Mouse (Mus musculus) neutrophil, adult 5-6 weeks (primary cell): ENCODE measurements around the gene Heatr5a. TPM values are rescaled to one million over a fixed set of nuclear protein-coding genes. Genes with fewer than 3 reads are reported as not detected.

Experiments
- ATAC-seq: fragments of 151-379, 151-347 bp; 2 replicates; pipeline ENCODE4 v1.8.0; 2017; ENCODE audit warnings: mild to moderate bottlenecking, moderate TSS enrichment; ENCODE audit not compliant: insufficient number of reproducible peaks, poor library complexity, low FRiP score, severe bottlenecking; ENCODE audit errors: extremely low read depth
- total RNA-seq: library from RNA; stranded (forward); fragments of 200-1000 nt; gene quantifications from 2 replicates; pipeline ENCODE4 v1.2.3, GENCODE M21; 2017

Gene Heatr5a
- 24.2 and 28.9 TPM in 2 replicates for total RNA-seq

DNA sequence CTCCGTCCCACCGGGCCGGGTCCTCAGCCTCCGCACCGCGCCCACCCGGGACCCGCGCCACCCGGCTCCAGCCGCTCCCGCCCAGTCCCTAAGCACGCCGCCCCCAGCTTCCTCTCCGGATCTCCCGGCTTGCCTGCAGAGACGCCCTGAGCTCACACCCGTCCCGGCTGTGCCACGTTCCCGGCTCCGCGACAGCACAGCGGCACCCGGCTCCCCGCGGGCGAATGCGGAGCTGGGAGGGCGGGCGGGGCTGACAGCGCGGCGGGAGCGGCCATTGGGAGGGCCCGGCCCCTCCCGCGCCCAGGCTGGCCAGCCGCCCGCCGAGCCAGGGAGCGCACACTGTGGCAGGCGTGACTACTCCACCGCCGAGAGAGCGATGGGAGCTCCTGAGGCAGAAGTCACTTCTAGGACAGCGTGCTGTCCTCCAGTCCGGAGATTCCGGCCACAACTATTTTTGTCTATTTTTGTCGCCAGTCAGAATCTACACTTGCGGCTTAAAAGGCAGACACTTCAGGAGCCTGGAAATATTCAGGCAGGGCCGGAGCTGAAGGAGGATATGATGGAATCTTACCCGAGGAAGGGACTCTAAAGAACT is at the start of gene Heatr5a:
Gene Heatr5a (minus strand): TSS at position 252 of the 595 bp plus-strand sequence.
- ATAC-seq: peak; percentile 95

DNA sequence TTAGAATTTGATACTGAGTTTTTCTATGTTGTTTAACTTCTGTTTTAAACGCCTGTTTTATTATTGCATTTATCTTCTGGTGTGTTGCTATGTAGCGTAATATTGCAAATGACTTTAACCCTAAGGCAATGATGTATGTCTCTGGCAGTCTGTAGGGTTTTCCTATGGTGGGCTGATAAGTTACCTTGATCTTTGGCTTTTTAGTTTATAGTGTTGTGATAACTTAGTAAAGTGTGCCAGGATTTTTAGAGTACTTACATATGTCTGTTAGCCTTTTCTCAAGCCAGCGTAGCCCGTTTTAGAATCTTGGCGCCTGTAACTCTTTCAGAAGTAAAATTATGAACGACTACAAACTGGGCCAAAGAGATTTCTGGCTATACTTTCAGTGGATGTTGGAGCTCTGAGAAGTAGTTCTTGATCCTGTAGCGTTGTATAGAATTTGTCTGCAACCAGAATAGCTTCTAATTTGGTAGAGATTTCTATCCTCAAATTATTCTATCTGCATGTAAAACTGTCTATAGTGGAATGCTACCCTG is 43.4 kb upstream of the Heatr5a start:
- ATAC-seq: no peak

GRCm38 (mm10) chr12:52014044-52014443 is 42.9 kb upstream of the Heatr5a start:
- ATAC-seq: no peak

DNA sequence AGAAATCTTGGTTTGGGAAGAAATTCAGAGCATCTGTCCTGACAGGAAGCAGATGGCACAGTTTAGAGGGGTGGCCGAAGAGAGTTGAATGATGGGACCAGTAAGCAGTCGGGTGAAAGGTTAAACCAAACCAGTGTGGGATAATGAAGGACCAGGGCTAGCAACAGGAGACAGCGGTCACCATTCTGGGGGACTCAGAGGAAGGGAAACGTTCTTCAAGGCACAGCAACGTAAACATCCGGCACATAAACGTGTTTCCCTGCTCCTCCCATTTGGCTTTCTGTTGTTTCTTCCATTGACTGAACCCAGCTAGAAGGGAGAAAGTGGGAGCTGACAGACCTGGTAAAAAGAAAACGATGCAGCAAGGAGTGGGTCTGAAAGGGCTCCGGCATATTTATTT is 42.2 kb upstream of the Heatr5a start:
- ATAC-seq: no peak

GRCm38 (mm10) chr12:52012159-52012558 is 41.0 kb upstream of the Heatr5a start:
- no peak for ATAC-seq

GRCm38 (mm10) chr12:52010630-52010961 is 39.5 kb upstream of the Heatr5a start:
- ATAC-seq: no peak

DNA sequence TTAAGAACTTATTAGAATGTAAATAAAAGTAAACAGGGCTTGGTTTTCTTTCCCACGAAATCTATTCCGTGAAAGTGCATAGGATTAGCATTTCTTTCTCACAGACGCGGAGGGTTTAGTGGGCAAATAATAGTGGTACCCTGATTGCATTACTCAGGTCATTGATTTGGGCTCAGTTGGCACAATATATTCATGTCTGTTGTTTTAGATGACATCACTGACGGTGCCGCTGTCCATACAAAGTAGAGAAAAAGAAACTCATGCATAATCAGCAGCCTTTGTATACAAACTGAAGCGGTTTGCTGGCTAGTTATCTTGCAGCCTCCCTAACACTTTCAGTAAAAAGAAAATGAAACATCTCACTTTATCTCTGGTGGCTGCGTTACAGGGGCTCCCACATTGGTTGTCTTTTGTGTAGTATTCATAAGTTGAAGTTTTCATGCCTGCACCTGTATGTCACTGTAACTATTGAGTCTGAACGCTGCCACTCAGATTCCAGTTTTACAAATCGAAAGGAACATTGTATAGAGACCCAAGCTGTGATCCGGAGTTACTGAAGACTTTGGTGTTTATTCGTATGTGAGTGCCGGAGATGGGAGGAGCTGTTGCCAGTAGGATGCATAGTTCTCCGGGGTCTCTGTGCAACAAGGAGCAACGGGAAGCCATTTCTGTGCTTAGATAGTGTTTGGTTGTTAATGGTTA is 39.0 kb upstream of the Heatr5a start:
- ATAC-seq: no peak

GRCm38 (mm10) chr12:52006633-52006994 is 35.5 kb upstream of the Heatr5a start:
- no peak for ATAC-seq

GRCm38 (mm10) chr12:52005877-52006632 is 34.9 kb upstream of the Heatr5a start, which contains the start of gene Dtd2:
Dtd2 (minus strand) TSS chr12:52006501.
- ATAC-seq: peak; percentile 87

DNA sequence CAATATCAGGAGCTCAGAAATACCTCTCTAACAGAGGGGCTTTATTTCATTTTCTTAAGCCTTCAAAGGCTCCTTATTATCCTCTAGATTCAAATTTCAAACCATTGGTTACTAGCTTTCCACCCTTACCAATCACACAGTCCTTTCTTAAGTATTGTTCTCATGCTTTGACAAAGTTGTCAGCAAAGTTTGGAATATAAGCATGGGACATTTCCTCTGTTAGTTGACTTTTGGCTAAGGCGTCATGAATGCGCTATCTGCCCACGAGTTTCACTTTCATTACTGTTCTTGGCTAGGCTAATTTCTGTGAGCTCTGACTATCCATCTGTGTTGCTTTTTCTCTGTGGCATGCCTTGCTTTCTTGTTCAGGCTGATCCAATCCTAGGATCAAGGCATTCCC is 31.6 kb upstream of the Heatr5a start:
- ATAC-seq: no peak

DNA sequence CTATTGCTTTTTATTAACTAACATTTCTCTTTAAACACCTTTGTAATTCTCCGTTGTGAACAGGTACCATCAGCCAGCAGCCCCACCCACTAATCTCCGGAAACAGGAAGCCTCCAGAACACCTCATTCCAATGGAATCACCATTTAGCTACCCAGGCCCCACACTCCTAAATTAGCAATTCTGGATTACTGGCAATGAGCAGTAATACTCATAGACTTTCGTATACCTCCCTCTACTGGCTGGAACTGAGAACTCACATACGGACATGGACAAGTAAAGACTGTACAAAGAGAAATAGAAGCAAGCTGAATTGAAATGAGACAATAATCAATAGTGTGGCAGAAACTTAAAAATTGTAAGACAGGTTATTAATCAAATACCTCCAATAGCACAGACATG is 30.4 kb upstream of the Heatr5a start:
- peak; percentile 68; the same call in 1 of the 2 replicates for ATAC-seq

- no peak for ATAC-seq
Measured at GRCm38 (mm10) chr12:51998366-51998932, 27.3 kb upstream of the Heatr5a start.

DNA sequence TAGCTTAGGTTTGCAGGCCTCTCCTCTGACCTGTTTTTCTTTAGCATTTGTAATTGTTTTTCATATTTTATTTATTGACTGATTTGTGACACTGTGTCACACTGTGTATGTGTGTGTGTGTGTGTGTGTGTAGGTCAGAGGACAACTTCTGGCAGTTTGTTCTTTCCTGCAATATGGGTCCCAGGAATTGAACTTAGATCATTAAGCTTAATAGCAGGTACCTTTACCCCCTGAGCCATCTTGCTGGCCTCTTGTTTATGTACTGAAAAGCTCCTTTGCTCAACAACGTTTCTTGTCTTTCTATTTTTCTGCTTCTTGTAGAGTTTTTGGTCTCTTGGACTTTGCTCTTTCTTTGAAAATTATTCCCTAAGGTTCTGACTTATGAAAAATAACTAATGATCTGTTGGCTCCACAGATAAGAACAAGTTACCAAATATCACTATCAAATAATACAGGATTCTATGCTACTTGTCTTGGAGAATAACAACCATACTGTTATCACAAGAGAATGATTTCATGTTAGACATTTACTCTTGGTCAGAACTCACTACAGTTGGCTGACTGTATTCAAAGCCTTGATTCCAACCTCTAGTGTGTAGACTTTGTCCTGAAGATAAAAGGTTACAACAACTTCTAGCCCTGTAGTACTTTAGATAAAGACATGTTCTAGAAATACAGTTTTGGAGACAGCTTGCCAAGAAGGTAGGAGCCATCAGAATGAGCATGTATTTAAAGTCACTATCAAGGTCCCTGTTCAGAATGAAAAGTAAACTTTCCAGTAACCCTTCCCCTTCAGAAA is 24.8 kb upstream of the Heatr5a start:
- no peak for ATAC-seq

- ATAC-seq: no peak
Measured at GRCm38 (mm10) chr12:51990629-51991028, 19.5 kb upstream of the Heatr5a start.

DNA sequence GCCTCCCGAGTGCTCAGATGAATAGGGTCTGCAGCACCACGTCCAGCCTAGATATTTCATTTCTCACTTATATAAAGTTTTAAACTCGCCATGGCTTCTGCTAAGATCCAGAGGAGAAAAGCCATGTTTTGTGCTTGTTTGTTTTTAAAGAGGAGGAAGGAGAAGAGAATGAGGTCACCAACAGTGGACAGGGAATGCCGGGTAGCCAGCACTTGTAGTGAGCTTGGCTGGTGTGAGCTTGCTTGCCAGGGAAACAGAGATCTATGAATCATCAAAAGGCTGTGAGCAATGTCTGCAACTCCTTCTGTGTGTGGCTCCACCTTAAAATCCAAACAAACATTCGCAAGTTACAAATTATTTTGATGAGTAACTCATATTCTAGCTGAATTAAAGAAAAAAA is 17.4 kb upstream of the Heatr5a start:
- no peak for ATAC-seq

- no peak for ATAC-seq
Measured at GRCm38 (mm10) chr12:51985826-51986225, 14.7 kb upstream of the Heatr5a start.

DNA sequence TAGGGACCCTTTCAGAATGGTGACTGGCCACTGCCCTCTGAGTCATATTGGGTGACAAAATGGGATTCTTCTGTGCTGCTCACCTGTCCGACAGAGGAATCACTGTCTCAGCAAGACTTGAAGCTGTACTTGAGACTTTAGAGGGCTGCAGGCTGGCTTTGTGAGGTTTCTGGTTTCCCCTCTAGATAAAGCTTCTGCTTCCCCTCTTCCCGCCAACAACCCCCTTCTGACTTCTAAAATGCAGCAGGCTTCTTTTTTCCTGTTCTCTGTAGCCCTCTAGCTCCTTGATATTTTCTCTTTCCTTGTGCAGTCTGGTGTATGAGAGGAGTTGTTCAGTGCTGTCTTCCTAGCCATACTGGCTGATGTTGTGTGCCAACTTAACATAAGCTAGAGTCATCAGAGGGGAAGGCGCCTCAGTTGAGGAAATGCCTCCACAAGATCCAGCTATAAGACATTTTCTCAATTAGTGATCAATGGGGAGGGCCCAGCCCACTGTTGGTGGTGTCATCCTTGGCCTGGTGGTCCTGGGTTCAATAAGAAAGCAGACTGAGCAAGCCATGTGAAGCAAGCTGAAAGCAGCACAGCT is 14.1 kb upstream of the Heatr5a start:
- no peak for ATAC-seq

- no peak for ATAC-seq
Measured at GRCm38 (mm10) chr12:51983625-51984024, 12.5 kb upstream of the Heatr5a start.
